Mouse (Mus musculus) left cerebral cortex, adult 11 months (tissue): Measurements from ENCODE around the gene Cacna1g.

ENCODE experiments used
- DNase-seq: peaks from one replicate; pipeline ENCODE4 v3.0.0; 2022; ENCODE audit warnings: low spot score

Gene Cacna1g

DNA sequence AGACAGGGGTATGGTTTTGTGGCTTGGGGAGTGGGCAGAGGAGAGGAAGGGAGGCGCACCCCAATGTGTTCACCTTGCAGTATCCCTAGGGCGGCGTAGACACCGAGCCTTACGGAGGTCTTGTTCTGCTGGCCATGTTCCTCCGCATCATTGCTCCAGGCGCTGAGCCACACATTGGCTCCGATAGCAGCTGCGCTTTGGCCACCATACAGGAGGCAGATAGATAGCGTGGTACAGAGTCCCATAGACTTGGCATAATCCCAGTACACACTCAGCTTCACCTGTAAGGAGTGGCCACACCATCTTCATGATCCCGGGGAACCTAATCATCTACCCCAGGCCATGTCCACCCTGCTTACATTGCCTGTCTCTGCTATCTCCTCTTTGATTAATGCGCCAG lies 114.8 kb downstream of the Cacna1g start:
- DNase-seq = no peak
